Comparison of ENCODE assay signal across 8 mouse cellular contexts in genomic region chr1:185331983-185332430, GRCm38 (mm10). TPM values are rescaled to one million over a fixed set of nuclear protein-coding genes. Genes with fewer than 3 reads are reported as not detected.
DNase-seq lines count a peak whose midpoint lies in the region; ATAC-seq and TF ChIP-seq lines count a peak whose summit lies in the region.

TSS of gene Bpnt1 (plus strand) at chr1:185332149.

- no peaks in the 10 kb centered on the region for H3K79me2 ChIP-seq in heart, adult 2 months (replicated peaks; ENCODE audit: control insufficient read depth, insufficient read depth, low read length)

- TF ChIP-seq POLR2A in heart, adult 2 months (IDR thresholded peaks at IDR 0.05; ENCODE audit: insufficient read depth, low read depth, low read length): peak; percentile 96
- peak; percentile 76; the same call in 1 of the 2 replicates for TF ChIP-seq POLR2A in limb, embryonic 14.5 days (IDR thresholded peaks at IDR 0.05; ENCODE audit: borderline replicate concordance, extremely low read depth, insufficient read depth, insufficient read length)

- TF ChIP-seq CTCF in heart, adult 2 months (IDR thresholded peaks at IDR 0.05): no peak
- no peak for TF ChIP-seq CTCF in midbrain, postnatal 0 days (IDR thresholded peaks at IDR 0.05)

- peak within 1 kb of the TSS; percentile 67 for H3K4me2 ChIP-seq in embryonic facial prominence, embryonic 13.5 days
- peak within 1 kb of the TSS; percentile 65 for H3K4me2 ChIP-seq in limb, embryonic 14.5 days (replicated peaks; ENCODE audit: low read depth, low read length, severe bottlenecking)
- peak within 1 kb of the TSS; percentile 62 for H3K4me2 ChIP-seq in midbrain, postnatal 0 days (ENCODE audit: low read depth, low read length, poor library complexity, severe bottlenecking)

- peak; percentile 78 for ATAC-seq in embryonic facial prominence, embryonic 13.5 days (ENCODE audit: insufficient number of reproducible peaks, insufficient read depth, low FRiP score, low TSS enrichment, low read depth)
- peak; percentile 83 for ATAC-seq in limb, embryonic 14.5 days (ENCODE audit: low FRiP score, low read depth)
- peak; percentile 87 for ATAC-seq in midbrain, postnatal 0 days (ENCODE audit: low FRiP score)

- peak within 1 kb of the TSS; percentile 86 for H3K27ac ChIP-seq in embryonic facial prominence, embryonic 13.5 days
- H3K27ac ChIP-seq in heart, adult 2 months: peak within 1 kb of the TSS; percentile 94
- H3K27ac ChIP-seq in limb, embryonic 14.5 days (replicated peaks; ENCODE audit: low read depth, low read length): peak within 1 kb of the TSS; percentile 81
- H3K27ac ChIP-seq in midbrain, postnatal 0 days (ENCODE audit: low read depth, low read length): peak within 1 kb of the TSS; percentile 67

- intact Hi-C loops in heart, adult 2 months (cut with DNase I): loop anchor here (2.0 kb wide), 1 partner anchor 31 kb away; the partner anchor contains the start of gene Eprs

- H3K27me3 ChIP-seq in embryonic facial prominence, embryonic 13.5 days: no peaks in the 10 kb centered on the region
- H3K27me3 ChIP-seq in heart, adult 2 months (ENCODE audit: control insufficient read depth, insufficient read depth, low read length): no peaks in the 10 kb centered on the region
- H3K27me3 ChIP-seq in limb, embryonic 14.5 days (ENCODE audit: control insufficient read depth, insufficient read depth, low read length): no peaks in the 10 kb centered on the region
- H3K27me3 ChIP-seq in midbrain, postnatal 0 days (ENCODE audit: insufficient read depth, low read length): no peaks in the 10 kb centered on the region

- DNase-seq in 3134 (ENCODE audit: extremely low read depth, insufficient read length, low spot score): peak; percentile 97
- DNase-seq in adrenal gland, postnatal 36 days: peak; percentile 94 to 95
- DNase-seq in heart, adult 2 months: peak; percentile 91 to 94
- peak; percentile 90 for DNase-seq in kidney, adult 9 months
- DNase-seq in limb, embryonic 14.5 days (ENCODE audit: low spot score): peak; percentile 90
- DNase-seq in midbrain, postnatal 0 days (ENCODE audit: low spot score): peak; percentile 95
- peak; percentile 61 to 70 for DNase-seq in spleen, postnatal 14 days (ENCODE audit: low spot score in 2 of 2)

- peak within 1 kb of the TSS; percentile 76 for H3K4me3 ChIP-seq in embryonic facial prominence, embryonic 13.5 days
- H3K4me3 ChIP-seq in heart, adult 2 months: peak within 1 kb of the TSS; percentile 72
- H3K4me3 ChIP-seq in limb, embryonic 14.5 days (replicated peaks; ENCODE audit: low read length): peak within 1 kb of the TSS; percentile 72
- peak within 1 kb of the TSS; percentile 57 for H3K4me3 ChIP-seq in midbrain, postnatal 0 days (ENCODE audit: low read depth, low read length)

- H3K9ac ChIP-seq in embryonic facial prominence, embryonic 13.5 days: peak within 1 kb of the TSS; percentile 81
- peak within 1 kb of the TSS; percentile 89 for H3K9ac ChIP-seq in heart, adult 2 months (ENCODE audit: low read depth, low read length)
- H3K9ac ChIP-seq in limb, embryonic 14.5 days (ENCODE audit: low read depth, low read length, severe bottlenecking): peak within 1 kb of the TSS; percentile 79
- peak within 1 kb of the TSS; percentile 59 for H3K9ac ChIP-seq in midbrain, postnatal 0 days (replicated peaks; ENCODE audit: low read length, poor library complexity, severe bottlenecking)

- WGBS in embryonic facial prominence, embryonic 13.5 days: under 1% methylated on average over 32 of the region's 32 CpGs
- WGBS in heart, adult 2 months: under 1% methylated on average over 32 of the region's 32 CpGs
- WGBS in limb, embryonic 14.5 days: under 1% methylated on average over 27 of the region's 32 CpGs
- 0% methylated on average over 32 of the region's 32 CpGs for WGBS in midbrain, postnatal 0 days

- H3K9me3 ChIP-seq in embryonic facial prominence, embryonic 13.5 days: no peaks in the 10 kb centered on the region
- H3K9me3 ChIP-seq in limb, embryonic 14.5 days (ENCODE audit: control insufficient read depth, low read length): no peaks in the 10 kb centered on the region
- no peaks in the 10 kb centered on the region for H3K9me3 ChIP-seq in midbrain, postnatal 0 days (ENCODE audit: low read length)

- TF ChIP-seq EP300 in heart, adult 2 months (IDR thresholded peaks at IDR 0.05; ENCODE audit: insufficient read depth, low read depth, low read length): no peak

- peaks cover 3% of the 10 kb centered on the region for H3K36me3 ChIP-seq in embryonic facial prominence, embryonic 13.5 days
- H3K36me3 ChIP-seq in heart, adult 2 months (ENCODE audit: control insufficient read depth, insufficient read depth, low read length): no peaks in the 10 kb centered on the region
- H3K36me3 ChIP-seq in limb, embryonic 14.5 days (ENCODE audit: control insufficient read depth, insufficient read depth, low read length): peaks cover 5% of the 10 kb centered on the region
- H3K36me3 ChIP-seq in midbrain, postnatal 0 days (ENCODE audit: insufficient read depth, low read length): peaks cover 2% of the 10 kb centered on the region; the same call in 1 of the 2 replicates

- peaks cover 17% of the 10 kb centered on the region for H3K4me1 ChIP-seq in embryonic facial prominence, embryonic 13.5 days
- peaks cover 3% of the 10 kb centered on the region for H3K4me1 ChIP-seq in heart, adult 2 months (ENCODE audit: control insufficient read depth, insufficient read depth, low read length)
- peaks cover 15% of the 10 kb centered on the region for H3K4me1 ChIP-seq in limb, embryonic 14.5 days (ENCODE audit: control insufficient read depth, insufficient read depth, low read length)
- H3K4me1 ChIP-seq in midbrain, postnatal 0 days (ENCODE audit: insufficient read depth, low read length): peaks cover 9% of the 10 kb centered on the region

RNA-seq across cellular contexts. Expression of gene Bpnt1, which starts in this region (rescaled TPM):
- 100 to 1,000 TPM; 105 to 124 TPM for total RNA-seq in adrenal gland, postnatal 36 days (2021)
- 21.8 and 23.5 TPM in 2 replicates for polyA plus RNA-seq in embryonic facial prominence, embryonic 13.5 days (2015; fragmentation: Nextera tagmentation; extraction: Ambion mirVana)
- total RNA-seq in heart, adult 2 months (2021): 10 to 100 TPM; 27.8 to 29.6 TPM
- 26.3 and 36.6 TPM in 2 replicates for polyA plus RNA-seq in heart, adult 2 months (2012; rRNA removed)
- polyA plus RNA-seq in limb, embryonic 14.5 days (2012; rRNA removed): 27.0 and 30.1 TPM in 2 replicates
- polyA plus RNA-seq in limb, embryonic 14.5 days (2014; fragmentation: Nextera tagmentation; extraction: Ambion mirVana): 8.8 and 11.6 TPM in 2 replicates
- 78.2 and 91.7 TPM in 2 replicates for total RNA-seq in midbrain, postnatal 0 days (2014; rRNA removed)
- 64.9 and 68.8 TPM in 2 replicates for polyA plus RNA-seq in midbrain, postnatal 0 days (2015; fragmentation: Nextera tagmentation; extraction: Ambion mirVana)

Comparison
In these comparisons a context has a peak if more than half of its experiments do, and no peak if none do; other contexts are left out.
1. Peak in every context shown above with its lines: DNase-seq, ATAC-seq, H3K4me3 ChIP-seq and H3K27ac ChIP-seq.